Mouse (Mus musculus): Measurements from ENCODE around the gene Dock10.

DNA sequence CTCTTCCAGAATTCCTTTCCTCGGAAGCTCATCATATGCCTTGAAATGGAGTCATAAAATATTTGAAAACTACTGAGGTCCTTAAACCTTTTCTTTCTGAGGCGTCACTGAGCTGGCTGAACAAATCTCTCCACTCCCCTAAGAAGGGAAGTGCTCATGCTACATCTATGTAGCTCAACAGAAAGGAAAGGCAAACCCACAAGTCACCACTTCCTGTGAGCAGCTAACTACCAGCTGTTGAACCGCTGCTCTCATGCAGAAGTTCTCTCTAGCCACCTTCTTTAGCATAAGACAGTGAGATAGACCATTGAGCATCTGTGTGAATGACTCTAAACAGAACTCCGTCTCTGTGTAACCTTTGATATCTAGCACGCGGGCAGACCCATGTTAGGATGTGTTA is 93.2 kb downstream of the Dock10 start:
- TF ChIP-seq TCF12 (IDR thresholded peaks at IDR 0.05; ENCODE audit: insufficient read depth, poor library complexity, severe bottlenecking) (no peak), POLR2A (IDR thresholded peaks at IDR 0.05; ENCODE audit: insufficient read length, low read depth) (no peak), POLR2AphosphoS2 (IDR thresholded peaks at IDR 0.05; ENCODE audit: insufficient read length, low read depth) (no peak), MAX (IDR thresholded peaks at IDR 0.05; ENCODE audit: low read depth) (no peak), E2F4 (IDR thresholded peaks at IDR 0.05; ENCODE audit: insufficient read depth) (no peak), MYOG (IDR thresholded peaks at IDR 0.05; ENCODE audit: control insufficient read depth in 1 of 3, insufficient read depth in 1 of 3, insufficient read length in 2 of 3, low read depth in 2 of 3) (no peak), TCF3 (IDR thresholded peaks at IDR 0.05; ENCODE audit: insufficient read length, low read depth) (no peak), USF1 (IDR thresholded peaks at IDR 0.05; ENCODE audit: low read depth) (no peak), CEBPB (IDR thresholded peaks at IDR 0.05; ENCODE audit: insufficient read depth, poor library complexity, severe bottlenecking) (no peak), MYOD1 (IDR thresholded peaks at IDR 0.05; ENCODE audit: control insufficient read depth in 1 of 3, insufficient read length in 2 of 3, low read depth in 2 of 3) (no peak), SRF (IDR thresholded peaks at IDR 0.05; ENCODE audit: control insufficient read depth, insufficient read length, low read depth) (no peak)
